Mouse (Mus musculus) bone marrow macrophage, adult 2 months (primary cell): ENCODE results near the gene Spaca7.

Experiments
- CTCF ChIP-seq: IDR thresholded peaks from 2 replicates; pipeline ENCODE4 v1.5.1; 2012; ENCODE audit warnings: low read depth, mild to moderate bottlenecking, low read length, moderate library complexity
- POLR2A ChIP-seq: IDR thresholded peaks from 2 replicates; pipeline ENCODE4 v1.6.1; 2012; ENCODE audit warnings: mild to moderate bottlenecking, low read depth, low read length, borderline replicate concordance

DNA sequence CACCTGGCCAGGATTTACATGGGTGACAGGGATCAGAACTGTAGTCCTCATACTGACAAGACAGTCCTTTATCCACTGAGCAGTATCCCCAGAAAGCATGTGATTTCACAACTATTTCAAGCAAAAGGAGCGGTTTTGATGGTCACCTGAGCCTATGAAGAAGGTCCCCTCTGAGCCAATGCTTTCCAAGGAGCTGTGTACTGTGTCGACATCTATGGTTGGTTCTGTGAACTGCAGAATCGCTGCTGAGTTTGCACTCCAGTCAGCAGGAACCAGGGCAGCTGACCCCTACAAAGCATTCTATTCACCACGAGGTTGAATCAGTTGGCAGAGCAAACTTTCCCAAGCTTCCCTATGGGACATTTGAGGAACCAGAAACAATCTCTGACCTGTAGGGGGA lies 8.5 kb upstream of the Spaca7 start:
- TF ChIP-seq POLR2A (no peak), CTCF (peak; percentile 22; the same call in 1 of the 2 replicates)
